Mouse (Mus musculus) embryo, embryonic 11 days (tissue): ENCODE measurements around the gene Tmppe.

Source experiments
- DNase-seq: peaks from one replicate; pipeline ENCODE4 v3.0.0-alpha.2; 2015

Tmppe gene

DNA sequence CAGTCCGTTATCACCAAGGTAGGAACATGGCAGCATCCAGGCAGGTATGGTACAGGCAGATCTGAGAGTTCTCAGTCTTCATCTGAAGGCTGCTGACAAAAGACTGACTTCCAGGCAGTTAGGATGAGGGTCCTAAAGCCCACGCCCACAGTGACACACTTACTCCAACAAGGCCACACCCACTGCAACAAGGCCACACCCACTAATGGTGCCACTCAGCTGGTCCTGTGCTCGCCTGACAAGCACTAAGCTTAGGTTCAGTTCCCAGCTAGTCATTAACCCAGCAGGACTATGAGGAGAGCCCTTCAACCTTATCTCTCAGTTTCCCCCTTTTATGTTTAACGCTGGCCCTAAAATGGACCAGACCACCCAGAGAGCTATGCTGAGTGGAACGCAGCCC, 47.8 kb downstream of the Tmppe start:
- no peak for DNase-seq

GRCm38 (mm10) chr9:114449120-114449754, 48.3 kb downstream of the Tmppe start:
- DNase-seq = no peak

GRCm38 (mm10) chr9:114451615-114452014, 50.7 kb downstream of the Tmppe start:
- DNase-seq = no peak

GRCm38 (mm10) chr9:114452418-114452817, 51.5 kb downstream of the Tmppe start:
- no peak for DNase-seq

DNA sequence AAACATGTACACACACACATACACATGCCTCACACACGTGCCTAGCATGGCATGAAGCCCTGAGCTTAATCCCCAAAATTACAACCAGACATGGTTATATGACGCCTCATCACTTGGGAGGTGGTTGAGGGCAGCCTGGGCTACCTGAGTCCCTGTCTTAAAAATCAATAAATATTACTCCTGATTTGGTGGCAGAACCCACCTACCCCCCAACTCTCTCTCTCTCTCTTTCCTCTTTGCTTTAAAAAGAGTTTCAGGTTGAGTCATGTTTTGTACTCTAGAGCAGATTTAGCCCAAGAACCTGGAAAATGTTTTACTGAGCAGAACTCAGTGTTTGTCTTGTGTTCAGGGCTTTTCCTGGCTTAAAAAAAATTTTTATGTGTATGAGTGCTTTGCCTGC, 54.5 kb downstream of the Tmppe start:
- DNase-seq = no peak
